Mouse (Mus musculus): ENCODE measurements around the gene Hsp90ab1. TPM values are rescaled to one million over a fixed set of nuclear protein-coding genes. Genes with fewer than 3 reads are reported as not detected.

Gene Hsp90ab1
- polyA plus RNA-seq, 1 experiment: 194 TPM

GRCm38 (mm10) chr17:45532896-45533295 is 40.2 kb downstream of the Hsp90ab1 start:
- H3K36me3 ChIP-seq (ENCODE audit: control insufficient read depth, insufficient read depth, low read length): no peaks in the 10 kb centered on the region
- DNase-seq (ENCODE audit: low read depth in 1 of 2, low spot score in 2 of 2): no peak
- TF ChIP-seq CTCF (IDR thresholded peaks at IDR 0.05; ENCODE audit: extremely low read depth, insufficient read depth, insufficient read length, insufficient replicate concordance): no peak
- TF ChIP-seq POLR2A (IDR thresholded peaks at IDR 0.05; ENCODE audit: low read depth, low read length): no peak
- 0 out of 2 replicates have a peak, but pooled peaks cover 1% of the 10 kb centered on the region for H3K27me3 ChIP-seq (ENCODE audit: control insufficient read depth, insufficient read depth, low read length)
- WGBS: 41% methylated on average over 15 of the region's 15 CpGs
- no peak overlapping the region for H3K4me3 ChIP-seq (ENCODE audit: extremely low read depth, insufficient read depth, insufficient read length)
- H3K27ac ChIP-seq (ENCODE audit: insufficient read depth, low read length): no peak overlapping the region
- no peaks in the 10 kb centered on the region for H3K4me1 ChIP-seq (ENCODE audit: control insufficient read depth, insufficient read depth, insufficient read length)

- no peaks in the 10 kb centered on the region for H3K27me3 ChIP-seq (ENCODE audit: control insufficient read depth, insufficient read depth, low read length)
- H3K4me1 ChIP-seq (ENCODE audit: control insufficient read depth, insufficient read depth, insufficient read length): no peaks in the 10 kb centered on the region
- TF ChIP-seq CTCF (IDR thresholded peaks at IDR 0.05; ENCODE audit: extremely low read depth, insufficient read depth, insufficient read length, insufficient replicate concordance) (no peak), POLR2A (IDR thresholded peaks at IDR 0.05; ENCODE audit: low read depth, low read length) (no peak)
- H3K27ac ChIP-seq (ENCODE audit: insufficient read depth, low read length): no peak overlapping the region
- H3K36me3 ChIP-seq (ENCODE audit: control insufficient read depth, insufficient read depth, low read length): no peaks in the 10 kb centered on the region
- H3K4me3 ChIP-seq (ENCODE audit: extremely low read depth, insufficient read depth, insufficient read length): no peak overlapping the region
- DNase-seq (ENCODE audit: low read depth in 1 of 2, low spot score in 2 of 2): no peak
- WGBS: 36% methylated on average over 13 of the region's 13 CpGs
Observed at GRCm38 (mm10) chr17:45530346-45530782, 42.7 kb downstream of the Hsp90ab1 start.

GRCm38 (mm10) chr17:45526571-45526970 is 46.5 kb downstream of the Hsp90ab1 start:
- 57% methylated on average over 5 of the region's 5 CpGs for WGBS
- Histone ChIP-seq H3K4me1 (ENCODE audit: control insufficient read depth, insufficient read depth, insufficient read length) (no peaks in the 10 kb centered on the region), H3K27ac (ENCODE audit: insufficient read depth, low read length) (no peak overlapping the region), H3K27me3 (ENCODE audit: control insufficient read depth, insufficient read depth, low read length) (0 out of 2 replicates have a peak, but pooled peaks cover 3% of the 10 kb centered on the region), H3K36me3 (ENCODE audit: control insufficient read depth, insufficient read depth, low read length) (no peaks in the 10 kb centered on the region), H3K4me3 (ENCODE audit: extremely low read depth, insufficient read depth, insufficient read length) (no peak overlapping the region)
- TF ChIP-seq POLR2A (IDR thresholded peaks at IDR 0.05; ENCODE audit: low read depth, low read length): no peak
- TF ChIP-seq CTCF (IDR thresholded peaks at IDR 0.05; ENCODE audit: extremely low read depth, insufficient read depth, insufficient read length, insufficient replicate concordance): no peak
- no peak for DNase-seq (ENCODE audit: low read depth in 1 of 2, low spot score in 2 of 2)

GRCm38 (mm10) chr17:45524961-45525360 is 48.1 kb downstream of the Hsp90ab1 start:
- WGBS: 74% methylated on average over 4 of the region's 4 CpGs
- no peak for DNase-seq (ENCODE audit: low read depth in 1 of 2, low spot score in 2 of 2)
- 0 out of 2 replicates have a peak, but pooled peaks cover 3% of the 10 kb centered on the region for H3K27me3 ChIP-seq (ENCODE audit: control insufficient read depth, insufficient read depth, low read length)

GRCm38 (mm10) chr17:45523263-45523662 is 49.8 kb downstream of the Hsp90ab1 start, which contains the start of gene Tcte1:
Gene Tcte1, plus strand, starts transcription at chr17:45523434.
- Histone ChIP-seq H3K4me3 (ENCODE audit: extremely low read depth, insufficient read depth, insufficient read length) (no peak within 1 kb of the TSS), H3K36me3 (ENCODE audit: control insufficient read depth, insufficient read depth, low read length) (peaks cover 8% of the 10 kb centered on the region), H3K27ac (ENCODE audit: insufficient read depth, low read length) (no peak within 1 kb of the TSS), H3K4me1 (ENCODE audit: control insufficient read depth, insufficient read depth, insufficient read length) (no peaks in the 10 kb centered on the region), H3K27me3 (ENCODE audit: control insufficient read depth, insufficient read depth, low read length) (0 out of 2 replicates have a peak, but pooled peaks cover 3% of the 10 kb centered on the region)
- 12% methylated on average over 21 of the region's 21 CpGs for WGBS
- DNase-seq (ENCODE audit: low read depth in 1 of 2, low spot score in 2 of 2): no peak
- no peak for TF ChIP-seq POLR2A (IDR thresholded peaks at IDR 0.05; ENCODE audit: low read depth, low read length)
- no peak for TF ChIP-seq CTCF (IDR thresholded peaks at IDR 0.05; ENCODE audit: extremely low read depth, insufficient read depth, insufficient read length, insufficient replicate concordance)

More at GRCm38 (mm10) chr17:45524961-45525360, 48.1 kb downstream of the Hsp90ab1 start:
- H3K36me3 ChIP-seq (ENCODE audit: control insufficient read depth, insufficient read depth, low read length): no peaks in the 10 kb centered on the region
- no peaks in the 10 kb centered on the region for H3K4me1 ChIP-seq (ENCODE audit: control insufficient read depth, insufficient read depth, insufficient read length)
- H3K27ac ChIP-seq (ENCODE audit: insufficient read depth, low read length): no peak overlapping the region
- H3K4me3 ChIP-seq (ENCODE audit: extremely low read depth, insufficient read depth, insufficient read length): no peak overlapping the region
- TF ChIP-seq CTCF (IDR thresholded peaks at IDR 0.05; ENCODE audit: extremely low read depth, insufficient read depth, insufficient read length, insufficient replicate concordance): no peak
- TF ChIP-seq POLR2A (IDR thresholded peaks at IDR 0.05; ENCODE audit: low read depth, low read length): no peak

GRCm38 (mm10) chr17:45520136-45520535 is 52.9 kb downstream of the Hsp90ab1 start:
- WGBS: 90% methylated on average over 11 of the region's 11 CpGs
- TF ChIP-seq POLR2A (IDR thresholded peaks at IDR 0.05; ENCODE audit: low read depth, low read length): no peak
- no peak for TF ChIP-seq CTCF (IDR thresholded peaks at IDR 0.05; ENCODE audit: extremely low read depth, insufficient read depth, insufficient read length, insufficient replicate concordance)

GRCm38 (mm10) chr17:45518766-45519475 is 54.1 kb downstream of the Hsp90ab1 start:
- Histone ChIP-seq H3K4me1 (ENCODE audit: control insufficient read depth, insufficient read depth, insufficient read length) (no peaks in the 10 kb centered on the region), H3K27ac (ENCODE audit: insufficient read depth, low read length) (no peak overlapping the region), H3K27me3 (ENCODE audit: control insufficient read depth, insufficient read depth, low read length) (0 out of 2 replicates have a peak, but pooled peaks cover 3% of the 10 kb centered on the region), H3K4me3 (ENCODE audit: extremely low read depth, insufficient read depth, insufficient read length) (no peak overlapping the region), H3K36me3 (ENCODE audit: control insufficient read depth, insufficient read depth, low read length) (peaks cover 10% of the 10 kb centered on the region)
- WGBS: 92% methylated on average over 12 of the region's 12 CpGs
- no peak for TF ChIP-seq CTCF (IDR thresholded peaks at IDR 0.05; ENCODE audit: extremely low read depth, insufficient read depth, insufficient read length, insufficient replicate concordance)
- TF ChIP-seq POLR2A (IDR thresholded peaks at IDR 0.05; ENCODE audit: low read depth, low read length): no peak
- no peak for DNase-seq (ENCODE audit: low read depth in 1 of 2, low spot score in 2 of 2)

More at GRCm38 (mm10) chr17:45520136-45520535, 52.9 kb downstream of the Hsp90ab1 start:
- Histone ChIP-seq H3K4me3 (ENCODE audit: extremely low read depth, insufficient read depth, insufficient read length) (no peak overlapping the region), H3K27ac (ENCODE audit: insufficient read depth, low read length) (no peak overlapping the region), H3K36me3 (ENCODE audit: control insufficient read depth, insufficient read depth, low read length) (peaks cover 10% of the 10 kb centered on the region), H3K4me1 (ENCODE audit: control insufficient read depth, insufficient read depth, insufficient read length) (no peaks in the 10 kb centered on the region), H3K27me3 (ENCODE audit: control insufficient read depth, insufficient read depth, low read length) (0 out of 2 replicates have a peak, but pooled peaks cover 3% of the 10 kb centered on the region)
- DNase-seq (ENCODE audit: low read depth in 1 of 2, low spot score in 2 of 2): no peak

Other genes starting within 250 kb of the Hsp90ab1 start
- 6.0 and 6.1 TPM in 2 replicates for gene Cdc5l, start 139.5 kb downstream of the Hsp90ab1 start, polyA plus RNA-seq (2012; rRNA removed)
- not detected in 2 replicates for gene Spats1, start 97.9 kb downstream of the Hsp90ab1 start, polyA plus RNA-seq (2012; rRNA removed)
- 11.9 and 16.5 TPM in 2 replicates for gene Aars2, start 66.4 kb downstream of the Hsp90ab1 start, polyA plus RNA-seq (2012; rRNA removed)
- gene Tcte1, start 49.8 kb downstream of the Hsp90ab1 start, polyA plus RNA-seq (2012; rRNA removed): 0.16 and 0.45 TPM in 2 replicates
- gene Tmem151b, start 23.6 kb downstream of the Hsp90ab1 start, polyA plus RNA-seq (2012; rRNA removed): 2.3 and 2.8 TPM in 2 replicates
- gene Nfkbie, start 17.6 kb downstream of the Hsp90ab1 start, polyA plus RNA-seq (2012; rRNA removed): 50.4 and 65.9 TPM in 2 replicates
- gene Slc35b2, start 9.4 kb downstream of the Hsp90ab1 start, polyA plus RNA-seq (2012; rRNA removed): 70.9 and 71.3 TPM in 2 replicates
- gene Slc29a1, start 26.3 kb upstream of the Hsp90ab1 start, polyA plus RNA-seq (2012; rRNA removed): 108 and 122 TPM in 2 replicates
- gene Mymx, start 28.8 kb upstream of the Hsp90ab1 start, polyA plus RNA-seq (2012; rRNA removed): not detected in 2 replicates
- gene Capn11, start 86.1 kb upstream of the Hsp90ab1 start, polyA plus RNA-seq (2012; rRNA removed): not detected in 2 replicates
- 54.1 and 81.9 TPM in 2 replicates for gene Mrpl14, start 113.1 kb upstream of the Hsp90ab1 start, polyA plus RNA-seq (2012; rRNA removed)
- 27.4 and 30.3 TPM in 2 replicates for gene Tmem63b, start 113.6 kb upstream of the Hsp90ab1 start, polyA plus RNA-seq (2012; rRNA removed)
- gene 1600014C23Rik, start 160.6 kb upstream of the Hsp90ab1 start, polyA plus RNA-seq (2012; rRNA removed): not detected in 2 replicates

Measured in spleen, adult 2 months (tissue).